Mouse (Mus musculus): ENCODE data around the gene Xkr7.

DNA sequence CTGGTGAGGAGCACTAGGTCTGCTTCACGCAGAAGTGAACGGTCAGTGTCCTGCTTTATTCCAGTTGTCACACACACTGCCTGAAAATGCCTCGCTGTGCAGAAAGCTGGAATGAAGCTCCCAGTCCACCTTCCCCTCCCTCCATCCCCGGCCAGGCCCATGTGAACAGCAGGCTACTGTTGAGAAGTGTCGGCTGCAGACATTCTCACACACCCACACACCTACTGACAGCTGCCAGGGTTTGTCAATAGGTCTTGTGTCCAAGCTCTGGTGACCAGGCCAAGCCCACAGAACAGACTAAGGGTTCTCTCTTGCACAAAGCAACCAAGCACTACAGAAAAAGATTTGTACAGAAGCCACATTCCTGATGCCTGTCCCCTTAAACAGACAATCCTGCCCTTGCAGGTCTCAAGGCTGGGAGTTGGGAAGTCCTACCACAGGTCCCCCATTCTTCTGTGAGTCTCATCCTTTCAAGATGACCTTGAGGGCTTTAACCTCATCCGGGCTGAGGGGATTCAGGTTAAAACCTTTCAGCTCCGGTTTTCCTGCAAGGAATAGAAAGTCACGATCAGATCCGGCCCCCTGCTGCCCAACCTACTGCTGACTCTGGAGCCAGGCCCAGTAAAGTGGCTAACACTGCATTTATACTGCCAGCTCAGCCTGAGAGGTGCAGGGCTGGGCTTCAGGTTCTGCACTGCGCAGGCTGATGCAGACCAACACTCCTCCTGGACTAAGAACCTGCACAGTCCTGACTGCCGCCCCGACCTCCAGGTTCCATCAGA, 22.3 kb upstream of the Xkr7 start:
- TF ChIP-seq GATA1 (IDR thresholded peaks at IDR 0.05; ENCODE audit: borderline replicate concordance, low read length) = no peak
- no peak for TF ChIP-seq FLI1 (IDR thresholded peaks at IDR 0.05; ENCODE audit: low read length)
